Mouse (Mus musculus): ENCODE measurements around the gene Smim8.

GRCm38 (mm10) chr4:34719421-34719820 lies 58.8 kb downstream of the Smim8 start:
- TF ChIP-seq FLI1 (IDR thresholded peaks at IDR 0.05; ENCODE audit: low read length), result no peak
- no peak for TF ChIP-seq GATA1 (IDR thresholded peaks at IDR 0.05; ENCODE audit: borderline replicate concordance, low read length)

Data from megakaryocyte, embryonic 14.5 days (primary cell).